In the genomic region with DNA sequence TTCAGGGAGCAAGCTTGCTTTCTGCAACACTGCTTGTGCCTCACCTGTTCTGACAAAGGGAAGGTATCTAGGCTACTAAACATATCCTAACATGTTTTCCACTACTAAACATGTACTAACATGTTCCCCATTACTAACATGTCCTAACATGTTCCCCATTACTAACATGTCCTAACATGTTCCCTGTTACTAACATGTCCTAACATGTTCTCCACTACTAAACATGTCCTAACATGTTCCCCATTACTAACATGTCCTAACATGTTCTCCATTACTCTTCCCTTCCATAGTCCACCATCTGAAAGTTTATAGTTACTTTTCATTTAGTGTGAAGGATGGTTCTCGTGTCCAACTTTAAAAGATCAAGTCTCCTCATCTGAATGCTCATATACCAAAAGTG, we compare ENCODE assay signal across 29 mouse cellular contexts.
"Had no signal": no experiment of that assay in that cellular context is flagged by ENCODE, and none has a peak within 500 bp of the region (broad histone marks: within the 10 kb centered on the region; RNA-seq: fewer than 3 reads in every experiment).

No protein-coding gene starts in this region.

- H3K9ac ChIP-seq: limb, embryonic 12.5 days; limb, embryonic 13.5 days; limb, embryonic 15.5 days; liver, embryonic 12.5 days; liver, embryonic 13.5 days; liver, embryonic 14.5 days; liver, embryonic 15.5 days; liver, postnatal 0 days; lung, embryonic 14.5 days; lung, embryonic 15.5 days; midbrain, embryonic 12.5 days; midbrain, embryonic 13.5 days; midbrain, embryonic 15.5 days had no signal

- H3K4me2 ChIP-seq: limb, embryonic 12.5 days; limb, embryonic 13.5 days; limb, embryonic 15.5 days; liver, embryonic 11.5 days; liver, embryonic 12.5 days; liver, embryonic 13.5 days; liver, embryonic 15.5 days; lung, embryonic 14.5 days; lung, embryonic 15.5 days; midbrain, embryonic 11.5 days; midbrain, embryonic 12.5 days; midbrain, embryonic 13.5 days; midbrain, embryonic 15.5 days had no signal

- DNase-seq: left cerebral cortex, postnatal 4 days; liver; liver, embryonic 13.5 days; liver, postnatal 0 days; lung, adult 18-20 months; lung, adult 2 months; lung, embryonic 14.5 days; lung, postnatal 10 days; lung, postnatal 14 days; lung, postnatal 36 days; lung, postnatal 4 days; midbrain, embryonic 14.5 days had no signal

- H3K9me3 ChIP-seq: limb, embryonic 10.5 days; limb, embryonic 12.5 days; limb, embryonic 13.5 days; limb, embryonic 15.5 days; liver, embryonic 12.5 days; liver, embryonic 13.5 days; liver, embryonic 15.5 days; lung, embryonic 15.5 days; megakaryocyte, embryonic 14.5 days; midbrain, embryonic 10.5 days; midbrain, embryonic 12.5 days; midbrain, embryonic 13.5 days; midbrain, embryonic 15.5 days had no signal

- H3K27ac ChIP-seq: limb, embryonic 10.5 days; limb, embryonic 12.5 days; limb, embryonic 13.5 days; limb, embryonic 15.5 days; liver, embryonic 12.5 days; liver, embryonic 13.5 days; liver, embryonic 14.5 days; liver, embryonic 15.5 days; lung, embryonic 15.5 days; macrophage; midbrain, embryonic 10.5 days; midbrain, embryonic 12.5 days; midbrain, embryonic 13.5 days; midbrain, embryonic 15.5 days had no signal

- H3K4me1 ChIP-seq: liver, embryonic 12.5 days; liver, embryonic 13.5 days; liver, embryonic 15.5 days; lung, embryonic 15.5 days; midbrain, embryonic 12.5 days had no signal

- H3K4me3 ChIP-seq: limb, embryonic 10.5 days; limb, embryonic 12.5 days; limb, embryonic 13.5 days; limb, embryonic 15.5 days; liver, embryonic 12.5 days; liver, embryonic 13.5 days; liver, embryonic 15.5 days; lung, embryonic 15.5 days; megakaryocyte, embryonic 14.5 days; midbrain, embryonic 10.5 days; midbrain, embryonic 12.5 days; midbrain, embryonic 13.5 days; midbrain, embryonic 15.5 days; myocyte had no signal

- H3K27me3 ChIP-seq: limb, embryonic 12.5 days; limb, embryonic 13.5 days; liver, embryonic 12.5 days; liver, embryonic 13.5 days; liver, embryonic 15.5 days; lung, embryonic 15.5 days; midbrain, embryonic 12.5 days; midbrain, embryonic 13.5 days; midbrain, embryonic 15.5 days had no signal

- H3K36me3 ChIP-seq: limb, embryonic 10.5 days; limb, embryonic 12.5 days; limb, embryonic 13.5 days; limb, embryonic 15.5 days; liver, embryonic 12.5 days; liver, embryonic 13.5 days; liver, embryonic 15.5 days; lung, embryonic 15.5 days; midbrain, embryonic 10.5 days; midbrain, embryonic 12.5 days; midbrain, embryonic 13.5 days; midbrain, embryonic 15.5 days had no signal
